Mouse (Mus musculus) midbrain, embryonic 15.5 days (tissue): ENCODE measurements around the gene Slfn3. TPM values are rescaled to one million over a fixed set of nuclear protein-coding genes. Genes with fewer than 3 reads are reported as not detected.
"Not testable (repeated sequence)": the region's sequence is repeated elsewhere in the genome, so short reads cannot be mapped to it uniquely, and the experiment has no call there.

ENCODE experiments used
- ATAC-seq: fragments of 200-750 bp; cut with Nextera tagmentation; replicated peaks from 2 replicates; pipeline ENCODE4 v1.8.0; 2017; ENCODE audit warnings: moderate TSS enrichment
- H3K27ac ChIP-seq: fragments of 300-500 bp; sonication (generic); 2 replicates; pipeline ENCODE4 v1.5.1; 2015; ENCODE audit warnings: mild to moderate bottlenecking, inconsistent platforms
- H3K27me3 ChIP-seq: fragments of 300-500 bp; sonication (generic); replicated peaks from 2 replicates; pipeline ENCODE4 v1.6.1; 2015; ENCODE audit warnings: inconsistent platforms
- H3K36me3 ChIP-seq: fragments of 300-500 bp; sonication (generic); replicated peaks from 2 replicates; pipeline ENCODE4 v1.6.1; 2015; ENCODE audit warnings: inconsistent platforms
- H3K4me1 ChIP-seq: fragments of 300-500 bp; sonication (generic); 2 replicates; pipeline ENCODE4 v1.6.1; 2015; ENCODE audit warnings: inconsistent platforms
- H3K4me2 ChIP-seq: fragments of 300-500 bp; sonication (generic); 2 replicates; pipeline ENCODE4 v1.6.1; 2015; ENCODE audit warnings: inconsistent platforms, mild to moderate bottlenecking, moderate library complexity
- H3K4me3 ChIP-seq: fragments of 300-500 bp; sonication (generic); 2 replicates; pipeline ENCODE4 v1.5.1; 2015; ENCODE audit warnings: mild to moderate bottlenecking, inconsistent platforms
- H3K9ac ChIP-seq: fragments of 300-500 bp; sonication (generic); 2 replicates; pipeline ENCODE4 v1.6.1; 2015; ENCODE audit warnings: mild to moderate bottlenecking, inconsistent platforms
- H3K9me3 ChIP-seq: fragments of 300-500 bp; sonication (generic); 2 replicates; pipeline ENCODE4 v1.6.1; 2016; ENCODE audit warnings: inconsistent platforms
- WGBS: fragments of 180-500 bp; shearing (Covaris S2); methylation state at CpG from one replicate; pipeline ENCODE4 v1.1.7; 2015; ENCODE audit warnings: mixed read lengths; 5-methylcytosine and 5-hydroxymethylcytosine counted together
- polyA plus RNA-seq: library from polyadenylated mRNA; unstranded; fragments of >200 nt; fragmentation: Nextera tagmentation; extraction: Ambion mirVana; gene quantifications from 2 replicates; pipeline ENCODE4 v1.2.1, GENCODE M21; 2015

Gene Slfn3
- polyA plus RNA-seq, 1 experiment from 2014 or later, result 0.08 TPM

DNA sequence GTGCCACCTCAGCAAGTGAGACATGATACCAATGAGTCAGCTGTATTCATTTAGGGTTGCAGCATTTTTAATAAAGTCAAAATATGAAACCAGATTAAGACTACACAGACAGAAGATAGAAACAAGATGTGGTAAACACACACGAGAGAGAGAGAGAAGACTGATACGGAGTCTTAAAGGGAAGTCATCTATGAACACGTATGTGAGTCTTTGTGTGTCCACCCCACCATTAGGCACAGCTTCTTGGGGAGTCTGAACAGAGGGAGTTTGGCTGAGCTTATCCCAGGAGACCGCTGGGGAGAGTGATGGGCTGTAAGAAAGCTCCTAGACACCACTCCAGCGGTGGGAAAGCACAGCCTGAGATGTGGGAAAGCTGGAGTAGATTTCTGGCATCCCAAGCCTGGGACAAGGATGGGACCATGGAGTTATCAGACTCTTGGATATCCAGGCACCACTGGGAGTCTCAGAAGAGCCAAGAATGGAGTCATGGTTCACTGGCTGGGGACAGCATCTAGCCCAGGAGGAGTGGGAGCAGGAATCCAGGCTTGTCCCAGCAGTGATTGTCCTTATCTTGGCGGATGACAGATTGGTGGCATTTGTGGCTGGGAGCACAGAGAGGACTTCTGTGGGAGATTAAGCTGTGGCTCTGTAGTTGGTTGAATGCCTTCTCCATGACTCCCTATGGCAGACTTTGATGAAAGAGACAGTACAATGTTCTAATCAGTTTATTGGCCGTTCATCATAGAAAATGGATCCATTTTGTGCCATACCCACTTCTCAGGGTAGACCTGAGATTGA, 37.0 kb downstream of the Slfn3 start:
- H3K4me1 ChIP-seq, result no peaks in the 10 kb centered on the region
- ATAC-seq, result no peak
- H3K4me2 ChIP-seq, result no peak overlapping the region
- no peaks in the 10 kb centered on the region for H3K36me3 ChIP-seq
- H3K4me3 ChIP-seq, result no peak overlapping the region
- H3K27ac ChIP-seq, result no peak overlapping the region
- H3K9ac ChIP-seq, result no peak overlapping the region
- 85% methylated on average over 7 of the region's 7 CpGs for WGBS
- no peaks in the 10 kb centered on the region for H3K9me3 ChIP-seq
- no peaks in the 10 kb centered on the region for H3K27me3 ChIP-seq

DNA sequence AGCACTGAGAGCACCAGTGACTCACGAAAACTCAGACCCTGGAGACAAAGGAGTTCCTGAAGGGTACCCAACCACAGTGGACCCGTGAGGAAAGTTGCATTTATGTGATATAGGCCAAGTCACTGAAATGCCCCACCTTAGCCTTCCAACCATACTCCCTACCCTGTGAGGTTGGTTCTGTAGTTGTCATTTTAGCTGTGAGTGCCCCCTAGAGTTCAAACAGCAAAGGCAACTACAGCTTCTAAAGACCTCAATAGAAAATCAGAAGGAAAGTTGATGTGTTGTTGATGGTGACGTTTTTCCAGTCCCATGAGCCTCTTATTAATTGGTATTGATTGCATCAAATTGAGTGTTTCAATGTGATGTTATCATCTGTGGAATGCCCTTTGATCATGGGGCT, 39.8 kb downstream of the Slfn3 start:
- Histone ChIP-seq H3K4me1 (no peaks in the 10 kb centered on the region), H3K9ac (no peak overlapping the region), H3K27ac (no peak overlapping the region), H3K27me3 (no peaks in the 10 kb centered on the region), H3K4me2 (no peak overlapping the region), H3K4me3 (no peak overlapping the region), H3K36me3 (no peaks in the 10 kb centered on the region), H3K9me3 (no peaks in the 10 kb centered on the region)
- ATAC-seq, result no peak
- WGBS, result 74% methylated on average over 3 of the region's 3 CpGs

GRCm38 (mm10) chr11:83233621-83234020, 42.5 kb downstream of the Slfn3 start:
- not testable (repeated sequence) for H3K4me3 ChIP-seq, H3K27me3 ChIP-seq, H3K27ac ChIP-seq, ATAC-seq, H3K9me3 ChIP-seq, H3K9ac ChIP-seq, H3K4me1 ChIP-seq, H3K36me3 ChIP-seq, H3K4me2 ChIP-seq
- 47% methylated on average over 5 of the region's 5 CpGs for WGBS

- not testable (repeated sequence) for H3K36me3 ChIP-seq, H3K4me3 ChIP-seq, H3K9ac ChIP-seq, ATAC-seq, H3K9me3 ChIP-seq, H3K4me2 ChIP-seq, H3K27me3 ChIP-seq, H3K4me1 ChIP-seq, H3K27ac ChIP-seq
- 88% methylated on average over 9 of the region's 9 CpGs for WGBS
Observed at GRCm38 (mm10) chr11:83237390-83237789, 46.3 kb downstream of the Slfn3 start.

GRCm38 (mm10) chr11:83238389-83238788, 47.3 kb downstream of the Slfn3 start:
- no peak for ATAC-seq
- no peaks in the 10 kb centered on the region for H3K9me3 ChIP-seq

DNA sequence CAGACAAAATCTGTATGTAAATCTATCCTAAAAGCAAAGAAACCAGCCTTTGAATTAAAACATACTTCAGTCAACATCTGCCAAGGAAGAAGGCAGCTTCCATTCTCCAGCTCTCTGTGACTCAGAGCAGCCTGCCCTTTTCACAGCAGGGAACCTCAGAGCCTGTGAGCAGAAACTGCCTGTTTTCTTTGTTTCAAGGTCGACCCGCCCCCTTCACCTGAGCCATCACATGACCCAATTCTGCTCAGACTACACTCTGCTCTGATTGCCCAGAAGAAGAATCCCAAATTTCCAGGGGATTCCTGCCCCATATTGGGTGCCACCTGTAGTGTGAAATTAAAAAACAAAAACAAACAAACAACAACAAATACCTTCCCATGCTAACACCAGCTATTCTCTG, 48.7 kb downstream of the Slfn3 start:
- Histone ChIP-seq H3K27ac (no peak overlapping the region), H3K4me1 (no peaks in the 10 kb centered on the region), H3K9ac (no peak overlapping the region), H3K9me3 (no peaks in the 10 kb centered on the region), H3K4me2 (no peak overlapping the region), H3K4me3 (no peak overlapping the region), H3K27me3 (no peaks in the 10 kb centered on the region), H3K36me3 (no peaks in the 10 kb centered on the region)
- 16% methylated on average over 2 of the region's 2 CpGs for WGBS
- ATAC-seq, result no peak

More at GRCm38 (mm10) chr11:83238389-83238788, 47.3 kb downstream of the Slfn3 start:
- Histone ChIP-seq H3K4me2 (no peak overlapping the region), H3K27ac (no peak overlapping the region), H3K4me3 (no peak overlapping the region), H3K9ac (no peak overlapping the region), H3K36me3 (no peaks in the 10 kb centered on the region), H3K4me1 (no peaks in the 10 kb centered on the region), H3K27me3 (no peaks in the 10 kb centered on the region)
- WGBS, result 92% methylated on average over 2 of the region's 2 CpGs

GRCm38 (mm10) chr11:83257211-83257610, 66.1 kb downstream of the Slfn3 start:
- not testable (repeated sequence) for ATAC-seq, H3K4me3 ChIP-seq, H3K36me3 ChIP-seq, H3K4me2 ChIP-seq, H3K9ac ChIP-seq, H3K27me3 ChIP-seq, H3K4me1 ChIP-seq, H3K9me3 ChIP-seq, H3K27ac ChIP-seq
- 70% methylated on average over 5 of the region's 5 CpGs for WGBS

DNA sequence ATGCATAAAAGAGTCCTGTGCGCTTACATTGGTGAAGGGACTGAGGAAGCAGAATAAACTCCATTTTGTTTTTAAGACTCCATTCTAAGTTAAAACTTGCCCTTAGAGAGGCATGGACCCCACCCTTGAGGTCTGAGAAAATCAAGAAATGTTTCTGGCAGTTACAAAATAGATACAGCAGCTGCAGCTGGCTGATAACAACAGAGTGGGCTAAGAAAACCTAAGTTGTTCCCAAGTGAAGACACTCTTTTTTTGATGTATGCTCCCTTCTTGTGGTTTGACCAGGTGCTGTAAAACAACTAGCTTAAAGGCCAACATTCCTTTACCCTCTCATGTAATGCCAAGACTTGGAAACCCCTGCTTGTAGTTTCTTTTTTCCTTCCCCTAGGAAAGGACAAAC, 71.5 kb downstream of the Slfn3 start:
- 98% methylated on average over 1 of the region's 1 CpGs for WGBS
- no peak overlapping the region for H3K9ac ChIP-seq
- no peaks in the 10 kb centered on the region for H3K4me1 ChIP-seq
- H3K4me3 ChIP-seq, result no peak overlapping the region
- H3K27me3 ChIP-seq, result no peaks in the 10 kb centered on the region
- ATAC-seq, result no peak
- no peaks in the 10 kb centered on the region for H3K9me3 ChIP-seq
- no peak overlapping the region for H3K27ac ChIP-seq
- no peak overlapping the region for H3K4me2 ChIP-seq
- H3K36me3 ChIP-seq, result no peaks in the 10 kb centered on the region

DNA sequence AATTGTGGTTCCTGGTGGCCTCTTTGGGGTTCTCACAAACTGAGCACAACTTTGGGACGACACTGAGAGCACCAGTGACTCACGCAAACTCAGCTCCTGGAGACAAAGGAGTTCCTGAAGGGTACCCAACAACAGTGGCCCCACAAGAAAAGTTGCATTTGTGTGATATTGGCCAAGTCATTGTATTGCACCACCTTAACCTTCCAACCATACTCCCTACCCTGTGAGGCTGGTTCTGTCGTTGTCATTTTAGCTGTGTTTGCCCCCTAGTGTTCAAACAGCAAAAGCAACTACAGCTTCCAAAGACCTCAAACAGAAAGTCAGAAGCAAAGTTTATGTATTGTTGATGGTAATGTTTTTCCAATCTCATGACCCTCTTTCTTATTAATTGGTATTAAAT, 72.0 kb downstream of the Slfn3 start:
- WGBS, result 56% methylated on average over 3 of the region's 3 CpGs
- no peak overlapping the region for H3K4me3 ChIP-seq

More for the DNA sequence above, 72.0 kb downstream of the Slfn3 start:
- Histone ChIP-seq H3K9me3 (no peaks in the 10 kb centered on the region), H3K27me3 (no peaks in the 10 kb centered on the region), H3K36me3 (no peaks in the 10 kb centered on the region), H3K4me2 (no peak overlapping the region), H3K9ac (no peak overlapping the region), H3K27ac (no peak overlapping the region), H3K4me1 (no peaks in the 10 kb centered on the region)
- no peak for ATAC-seq

Other genes with a start within 250 kb of the Slfn3 start
- gene Slfn5, start 240.0 kb upstream of the Slfn3 start, polyA plus RNA-seq, result 1.4 and 1.8 TPM in 2 replicates
- gene Slfn9, start 199.5 kb upstream of the Slfn3 start, polyA plus RNA-seq, result 1.9 and 2.2 TPM in 2 replicates
- gene Slfn8, start 170.5 kb upstream of the Slfn3 start, polyA plus RNA-seq, result 0.26 and 0.27 TPM in 2 replicates
- 1.6 and 2.2 TPM in 2 replicates for gene Slfn2, start 126.2 kb upstream of the Slfn3 start, polyA plus RNA-seq
- 0.09 and 0.15 TPM in 2 replicates for gene Slfn1, start 74.5 kb upstream of the Slfn3 start, polyA plus RNA-seq
- 0.18 TPM in 2 replicates for gene Slfn4, start 16.1 kb upstream of the Slfn3 start, polyA plus RNA-seq
- gene Slfn14, start 95.4 kb downstream of the Slfn3 start, polyA plus RNA-seq, result 0.08 TPM in 1 of 2 replicates, not detected in the other
- gene Ap2b1, start 107.7 kb downstream of the Slfn3 start, polyA plus RNA-seq, result 118 and 127 TPM in 2 replicates
- gene Pex12, start 111.3 kb downstream of the Slfn3 start, polyA plus RNA-seq, result 18.4 and 18.6 TPM in 2 replicates
- 43.2 and 45.6 TPM in 2 replicates for gene Rasl10b, start 217.8 kb downstream of the Slfn3 start, polyA plus RNA-seq
- 0.36 and 0.54 TPM in 2 replicates for gene Gas2l2, start 238.1 kb downstream of the Slfn3 start, polyA plus RNA-seq
- gene 1700020L24Rik, start 246.3 kb downstream of the Slfn3 start, polyA plus RNA-seq, result 0.68 and 0.70 TPM in 2 replicates